Mouse (Mus musculus) spleen, adult 12 weeks (tissue): Measurements from ENCODE around the gene Gnl1.
"Not testable (repeated sequence)": the region's sequence is repeated elsewhere in the genome, so short reads cannot be mapped to it uniquely, and the experiment has no call there.

Experiments
- DNase-seq: peaks from one replicate; pipeline ENCODE4 v3.0.0; 2022; ENCODE audit warnings: low spot score

Gene Gnl1

GRCm38 (mm10) chr17:35994175-35994878 is 14.7 kb downstream of the Gnl1 start:
- peak; percentile 75 for DNase-seq

GRCm38 (mm10) chr17:35994879-35995240 is 15.2 kb downstream of the Gnl1 start:
- no peak for DNase-seq

GRCm38 (mm10) chr17:35996949-35997348 is 17.3 kb downstream of the Gnl1 start:
- DNase-seq, result peak; percentile 95

GRCm38 (mm10) chr17:35997713-35998510 is 18.3 kb downstream of the Gnl1 start:
- DNase-seq, result peak; percentile 46

- no peak for DNase-seq
Observed at GRCm38 (mm10) chr17:35998545-35999305, 19.1 kb downstream of the Gnl1 start.

GRCm38 (mm10) chr17:35999356-35999755 is 19.7 kb downstream of the Gnl1 start:
- DNase-seq, result peak; percentile 55

- DNase-seq, result no peak
Observed at GRCm38 (mm10) chr17:36000349-36000748, 20.7 kb downstream of the Gnl1 start.

- DNase-seq, result peak; percentile 46
Observed at GRCm38 (mm10) chr17:36001121-36001897, 21.7 kb downstream of the Gnl1 start.

GRCm38 (mm10) chr17:36001966-36002365 is 22.3 kb downstream of the Gnl1 start:
- peak; percentile 61 for DNase-seq

GRCm38 (mm10) chr17:36003331-36003730 is 23.7 kb downstream of the Gnl1 start:
- no peak for DNase-seq

- DNase-seq, result not testable (repeated sequence)
Observed at GRCm38 (mm10) chr17:36004409-36004808, 24.8 kb downstream of the Gnl1 start.

- DNase-seq, result no peak
Observed at GRCm38 (mm10) chr17:36014977-36015376, 35.3 kb downstream of the Gnl1 start.

- DNase-seq, result no peak
Observed at GRCm38 (mm10) chr17:36017046-36017445, 37.4 kb downstream of the Gnl1 start.

- no peak for DNase-seq
Observed at GRCm38 (mm10) chr17:36018979-36019378, 39.3 kb downstream of the Gnl1 start.

- no peak for DNase-seq
Observed at GRCm38 (mm10) chr17:36019519-36019918, 39.9 kb downstream of the Gnl1 start.

- peak; percentile 85 for DNase-seq
Observed at GRCm38 (mm10) chr17:36020191-36021073, 40.8 kb downstream of the Gnl1 start, which contains the start of gene H2-T24. TSS of gene H2-T24 (minus strand) at chr17:36020560.

- DNase-seq, result no peak
Observed at GRCm38 (mm10) chr17:36021309-36021708, 41.7 kb downstream of the Gnl1 start.

- DNase-seq, result no peak
Observed at GRCm38 (mm10) chr17:36022098-36022497, 42.4 kb downstream of the Gnl1 start.

- DNase-seq, result no peak
Observed at GRCm38 (mm10) chr17:36022922-36023321, 43.3 kb downstream of the Gnl1 start.
